Mouse (Mus musculus) small intestine, adult 2 months (tissue): ENCODE measurements around the gene Actr1a.

Experiments used
- CTCF ChIP-seq: fragments of 200-500 bp; IDR thresholded peaks from 2 replicates; pipeline ENCODE4 v1.5.1; 2012; ENCODE audit warnings: low read depth, mild to moderate bottlenecking, control low read depth, inconsistent platforms, low read length, moderate library complexity, mixed read lengths; ENCODE audit not compliant: insufficient replicate concordance, insufficient read length; ENCODE audit errors: extremely low read depth
- POLR2A ChIP-seq: fragments of 200-500 bp; IDR thresholded peaks from 2 replicates; pipeline ENCODE4 v1.6.1; 2012; ENCODE audit warnings: low read depth, mild to moderate bottlenecking, control low read depth, inconsistent platforms, low read length, moderate library complexity

DNA sequence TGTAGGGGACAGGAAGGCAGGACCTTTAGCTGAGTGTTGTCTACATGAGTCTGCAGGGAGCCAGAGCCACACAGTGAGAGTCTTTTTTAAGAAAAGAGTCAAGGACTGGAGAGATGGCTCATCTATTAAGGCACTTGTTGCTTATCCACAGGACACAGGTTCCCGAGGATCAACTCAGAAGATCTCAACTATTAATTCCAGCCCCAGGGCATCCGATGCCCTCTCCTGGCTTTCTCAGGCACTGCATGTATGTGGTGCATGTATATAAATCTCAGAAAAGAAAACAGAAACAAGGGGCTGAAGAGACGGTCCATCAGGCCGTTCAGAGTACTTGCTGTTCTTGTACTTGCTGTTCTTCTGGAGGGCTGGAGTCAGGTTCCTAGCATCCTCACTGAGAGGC lies 3.5 kb downstream of the Actr1a start:
- TF ChIP-seq CTCF (peak; percentile 63; the same call in 1 of the 2 replicates), POLR2A (no peak)
